Mouse (Mus musculus) midbrain, postnatal 0 days (tissue): ENCODE measurements at regions not wholly inside any gene's neighbourhood (a gene's known extent, or its start where the extent isn't known, plus 50 kb on each side); places are given as distances from the start of the nearest gene placed in this dataset.

Experiments
- ATAC-seq: fragments of 200-750 bp; cut with Nextera tagmentation; 2 replicates; pipeline ENCODE4 v1.8.0; 2017; ENCODE audit warnings: moderate number of reproducible peaks, mild to moderate bottlenecking, moderate TSS enrichment, moderate library complexity; ENCODE audit not compliant: low FRiP score
- DNase-seq: peaks from one replicate; pipeline ENCODE4 v3.0.0-alpha.2; 2015; ENCODE audit warnings: low spot score
- H3K27ac ChIP-seq: fragments of 300-500 bp; sonication (generic); 2 replicates; pipeline ENCODE4 v1.5.1; 2014; ENCODE audit warnings: low read depth, mild to moderate bottlenecking, low read length, mixed read lengths
- H3K27me3 ChIP-seq: fragments of 300-500 bp; sonication (generic); 2 replicates; pipeline ENCODE4 v1.6.1; 2014; ENCODE audit warnings: low read length, control low read depth, mixed read lengths; ENCODE audit not compliant: insufficient read depth
- H3K36me3 ChIP-seq: fragments of 300-500 bp; sonication (generic); 2 replicates; pipeline ENCODE4 v1.6.1; 2014; ENCODE audit warnings: low read length, control low read depth, mixed read lengths; ENCODE audit not compliant: insufficient read depth
- H3K4me1 ChIP-seq: fragments of 300-500 bp; sonication (generic); 2 replicates; pipeline ENCODE4 v1.6.1; 2014; ENCODE audit warnings: mild to moderate bottlenecking, control low read depth, antibody characterized with exemption, low read length, mixed read lengths; ENCODE audit not compliant: insufficient read depth
- H3K4me2 ChIP-seq: fragments of 300-500 bp; sonication (generic); 2 replicates; pipeline ENCODE4 v1.6.1; 2014; ENCODE audit warnings: low read depth, mild to moderate bottlenecking, low read length, mixed read lengths; ENCODE audit not compliant: poor library complexity, severe bottlenecking
- H3K4me3 ChIP-seq: fragments of 300-500 bp; sonication (generic); 2 replicates; pipeline ENCODE4 v1.5.1; 2014; ENCODE audit warnings: low read depth, mild to moderate bottlenecking, low read length, moderate library complexity
- H3K9ac ChIP-seq: fragments of 300-500 bp; sonication (generic); replicated peaks from 2 replicates; pipeline ENCODE4 v1.6.1; 2014; ENCODE audit warnings: mild to moderate bottlenecking, low read length, moderate library complexity, mixed read lengths; ENCODE audit not compliant: poor library complexity, severe bottlenecking
- H3K9me3 ChIP-seq: fragments of 300-500 bp; sonication (generic); 2 replicates; pipeline ENCODE4 v1.6.1; 2016; ENCODE audit warnings: low read length, control low read depth
- CTCF ChIP-seq: IDR thresholded peaks from 2 replicates; pipeline ENCODE4 v1.5.1; 2016; ENCODE audit warnings: antibody characterized with exemption, mild to moderate bottlenecking
- WGBS: fragments of 180-500 bp; shearing (Covaris S2); extraction: QIAGEN DNeasy Blood & Tissue Kit; methylation state at CpG from one replicate; pipeline ENCODE4 v1.1.7; 2014; 5-methylcytosine and 5-hydroxymethylcytosine counted together

GRCm38 (mm10) chr11:89932231-89932865, 70.3 kb downstream of the Pctp start:
- H3K27ac ChIP-seq = no peak overlapping the region
- WGBS = 60% methylated on average over 8 of the region's 8 CpGs
- H3K4me2 ChIP-seq = no peak overlapping the region
- no peak overlapping the region for H3K9ac ChIP-seq
- H3K4me3 ChIP-seq = no peak overlapping the region
- no peaks in the 10 kb centered on the region for H3K4me1 ChIP-seq
- peak; percentile 65 for DNase-seq
- H3K27me3 ChIP-seq = no peaks in the 10 kb centered on the region
- no peaks in the 10 kb centered on the region for H3K9me3 ChIP-seq
- ATAC-seq = no peak
- H3K36me3 ChIP-seq = no peaks in the 10 kb centered on the region
- TF ChIP-seq CTCF = no peak

GRCm38 (mm10) chr11:89929115-89929988, 73.3 kb downstream of the Pctp start:
- TF ChIP-seq CTCF = no peak
- Histone ChIP-seq H3K4me1 (no peaks in the 10 kb centered on the region), H3K4me3 (no peak overlapping the region), H3K9me3 (no peaks in the 10 kb centered on the region), H3K27me3 (no peaks in the 10 kb centered on the region), H3K4me2 (no peak overlapping the region), H3K36me3 (no peaks in the 10 kb centered on the region), H3K9ac (no peak overlapping the region), H3K27ac (no peak overlapping the region)
- ATAC-seq (no peak), DNase-seq (no peak)
- 90% methylated on average over 12 of the region's 12 CpGs for WGBS

GRCm38 (mm10) chr11:89927483-89928156, 75.1 kb downstream of the Pctp start:
- Histone ChIP-seq H3K36me3 (no peaks in the 10 kb centered on the region), H3K27ac (no peak overlapping the region), H3K9ac (no peak overlapping the region), H3K4me2 (no peak overlapping the region), H3K4me3 (no peak overlapping the region), H3K9me3 (no peaks in the 10 kb centered on the region), H3K27me3 (no peaks in the 10 kb centered on the region), H3K4me1 (no peaks in the 10 kb centered on the region)
- TF ChIP-seq CTCF = no peak
- peak; percentile 12 for DNase-seq
- 28% methylated on average over 3 of the region's 3 CpGs for WGBS
- no peak for ATAC-seq

GRCm38 (mm10) chr11:89922551-89922950, 80.1 kb downstream of the Pctp start:
- no peaks in the 10 kb centered on the region for H3K27me3 ChIP-seq
- H3K4me1 ChIP-seq = no peaks in the 10 kb centered on the region
- WGBS = 76% methylated on average over 6 of the region's 6 CpGs
- DNase-seq = no peak
- no peaks in the 10 kb centered on the region for H3K9me3 ChIP-seq
- H3K4me2 ChIP-seq = no peak overlapping the region
- TF ChIP-seq CTCF = no peak
- H3K27ac ChIP-seq = no peak overlapping the region
- no peaks in the 10 kb centered on the region for H3K36me3 ChIP-seq
- ATAC-seq = no peak
- H3K4me3 ChIP-seq = no peak overlapping the region
- H3K9ac ChIP-seq = no peak overlapping the region

GRCm38 (mm10) chr11:89921146-89921545, 81.5 kb downstream of the Pctp start:
- no peaks in the 10 kb centered on the region for H3K27me3 ChIP-seq
- H3K27ac ChIP-seq = no peak overlapping the region
- WGBS = 42% methylated on average over 6 of the region's 6 CpGs
- DNase-seq (peak; percentile 78), ATAC-seq (no peak)
- no peaks in the 10 kb centered on the region for H3K4me1 ChIP-seq
- no peak overlapping the region for H3K9ac ChIP-seq
- H3K4me2 ChIP-seq = no peak overlapping the region
- H3K4me3 ChIP-seq = no peak overlapping the region
- no peaks in the 10 kb centered on the region for H3K9me3 ChIP-seq
- H3K36me3 ChIP-seq = no peaks in the 10 kb centered on the region
- TF ChIP-seq CTCF = peak; percentile 85

- Histone ChIP-seq H3K27me3 (no peaks in the 10 kb centered on the region), H3K4me3 (no peak overlapping the region), H3K27ac (no peak overlapping the region), H3K36me3 (no peaks in the 10 kb centered on the region), H3K9me3 (no peaks in the 10 kb centered on the region), H3K9ac (no peak overlapping the region), H3K4me2 (no peak overlapping the region), H3K4me1 (no peaks in the 10 kb centered on the region)
- no peak for TF ChIP-seq CTCF
- ATAC-seq (no peak), DNase-seq (no peak)
- 88% methylated on average over 4 of the region's 4 CpGs for WGBS
Observed at GRCm38 (mm10) chr11:89915795-89916194, 86.9 kb downstream of the Pctp start.
